Mouse (Mus musculus) bone marrow macrophage, adult 2 months (primary cell): ENCODE results near the gene Tacc2. TPM values are rescaled to one million over a fixed set of nuclear protein-coding genes. Genes with fewer than 3 reads are reported as not detected.
"Not testable (repeated sequence)": the region's sequence is repeated elsewhere in the genome, so short reads cannot be mapped to it uniquely, and the experiment has no call there.

ENCODE experiments used
- H3K27ac ChIP-seq: 2 replicates; pipeline ENCODE4 v1.5.1; 2012; ENCODE audit warnings: low read depth, low read length; ENCODE audit not compliant: insufficient read depth
- H3K4me1 ChIP-seq: 2 replicates; pipeline ENCODE4 v1.6.1; 2012; ENCODE audit warnings: low read length; ENCODE audit not compliant: control insufficient read depth, insufficient read depth
- H3K4me3 ChIP-seq: 2 replicates; pipeline ENCODE4 v1.5.1; 2012; ENCODE audit warnings: mild to moderate bottlenecking, low read length, moderate library complexity; ENCODE audit not compliant: insufficient read depth
- CTCF ChIP-seq: IDR thresholded peaks from 2 replicates; pipeline ENCODE4 v1.5.1; 2012; ENCODE audit warnings: low read depth, mild to moderate bottlenecking, low read length, moderate library complexity
- POLR2A ChIP-seq: IDR thresholded peaks from 2 replicates; pipeline ENCODE4 v1.6.1; 2012; ENCODE audit warnings: mild to moderate bottlenecking, low read depth, low read length, borderline replicate concordance
- polyA plus RNA-seq: library from polyadenylated mRNA; stranded (reverse); fragments of >200 nt; gene quantifications from 2 replicates; pipeline ENCODE4 v1.2.4, GENCODE M21; 2012; ENCODE audit not compliant: missing spikeins, insufficient read depth, insufficient read length

The Tacc2 gene
- polyA plus RNA-seq, 1 experiment = 2.9 TPM

DNA sequence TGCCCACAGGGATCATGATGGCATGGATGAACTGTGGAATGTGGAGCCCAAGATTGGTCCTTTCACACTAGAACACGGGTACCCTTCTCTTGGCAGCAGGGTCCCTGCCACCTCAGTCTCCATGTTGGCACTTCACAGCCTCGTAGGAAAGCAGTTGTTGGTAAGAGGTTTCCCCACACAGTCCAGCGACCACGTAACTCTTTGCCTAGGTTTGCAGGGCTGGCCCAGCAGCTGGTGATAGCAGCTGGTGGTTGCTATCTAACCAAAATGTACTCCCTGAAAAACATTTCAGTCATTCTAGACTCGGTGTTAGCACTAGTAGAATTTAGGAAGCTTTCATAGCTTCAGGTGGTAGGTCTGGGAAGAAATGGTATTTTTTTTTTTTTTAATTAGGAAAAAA, 81.9 kb downstream of the Tacc2 start:
- TF ChIP-seq POLR2A = no peak
- no peak for TF ChIP-seq CTCF
- H3K4me3 ChIP-seq = no peak overlapping the region
- peaks cover 32% of the 10 kb centered on the region for H3K4me1 ChIP-seq
- H3K27ac ChIP-seq = no peak overlapping the region

DNA sequence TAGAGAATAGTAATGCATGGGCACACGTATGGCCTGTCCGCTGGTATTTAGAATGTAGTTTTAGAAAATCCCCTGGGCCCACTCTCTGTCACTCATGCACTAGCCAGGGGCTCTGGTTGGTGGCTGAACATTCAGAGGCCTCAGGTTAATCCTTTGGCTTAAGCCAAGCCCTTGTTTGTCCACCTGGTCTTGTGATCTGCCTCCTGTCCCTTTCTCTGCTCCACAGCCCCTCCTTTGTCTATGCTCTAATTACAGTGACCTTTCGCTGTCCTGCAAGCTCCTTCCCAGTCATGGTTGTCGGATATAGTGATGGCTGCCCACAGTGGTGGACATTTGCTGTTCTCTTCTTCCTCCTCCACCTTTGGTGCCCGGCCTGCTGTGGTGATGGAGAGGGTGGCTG, 85.0 kb downstream of the Tacc2 start:
- Histone ChIP-seq H3K4me1 (peaks cover 27% of the 10 kb centered on the region), H3K27ac (no peak overlapping the region), H3K4me3 (no peak overlapping the region)
- TF ChIP-seq CTCF = no peak

DNA sequence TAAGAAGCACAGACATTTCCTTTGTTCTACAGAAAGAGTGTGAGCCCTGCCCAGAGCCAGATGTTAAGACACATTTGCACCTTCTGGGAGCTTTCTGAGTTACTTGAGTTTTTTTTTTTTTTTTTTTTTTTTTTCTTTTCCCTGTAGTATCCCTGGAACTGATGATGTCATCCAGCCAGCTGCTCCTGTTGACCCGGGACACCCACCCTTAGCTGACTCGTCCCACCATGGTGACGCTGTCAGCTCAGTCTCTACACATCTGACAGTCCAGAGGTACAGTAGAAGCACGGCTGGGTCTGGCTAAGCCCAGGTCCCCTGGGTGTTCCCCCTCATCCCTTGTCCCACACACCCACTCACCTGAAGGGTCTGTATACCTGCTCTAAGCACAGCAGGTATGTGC, 85.6 kb downstream of the Tacc2 start:
- peaks cover 23% of the 10 kb centered on the region for H3K4me1 ChIP-seq
- H3K27ac ChIP-seq = no peak overlapping the region
- H3K4me3 ChIP-seq = no peak overlapping the region
- TF ChIP-seq POLR2A (no peak), CTCF (no peak)

DNA sequence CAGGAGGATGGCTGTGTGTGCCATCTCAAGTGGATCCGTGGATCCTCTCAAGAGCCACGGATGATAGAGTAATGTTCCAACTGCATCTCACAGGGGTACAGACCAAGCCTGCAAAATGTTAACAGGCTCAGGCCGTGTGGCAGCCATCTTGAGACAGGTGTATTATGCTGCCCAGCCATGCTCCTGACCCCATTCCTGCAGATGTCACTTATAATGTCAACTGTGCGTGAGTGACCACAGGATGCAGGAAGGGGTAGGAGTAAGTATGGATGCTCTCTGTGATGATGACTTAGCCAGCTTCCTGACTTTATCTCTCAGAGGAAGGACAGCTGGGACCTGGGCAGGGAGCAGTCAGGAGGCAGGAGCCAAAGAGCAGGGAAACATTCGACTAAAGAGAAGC, 86.8 kb downstream of the Tacc2 start:
- Histone ChIP-seq H3K4me1 (peaks cover 18% of the 10 kb centered on the region), H3K4me3 (no peak overlapping the region), H3K27ac (no peak overlapping the region)
- no peak for TF ChIP-seq CTCF

DNA sequence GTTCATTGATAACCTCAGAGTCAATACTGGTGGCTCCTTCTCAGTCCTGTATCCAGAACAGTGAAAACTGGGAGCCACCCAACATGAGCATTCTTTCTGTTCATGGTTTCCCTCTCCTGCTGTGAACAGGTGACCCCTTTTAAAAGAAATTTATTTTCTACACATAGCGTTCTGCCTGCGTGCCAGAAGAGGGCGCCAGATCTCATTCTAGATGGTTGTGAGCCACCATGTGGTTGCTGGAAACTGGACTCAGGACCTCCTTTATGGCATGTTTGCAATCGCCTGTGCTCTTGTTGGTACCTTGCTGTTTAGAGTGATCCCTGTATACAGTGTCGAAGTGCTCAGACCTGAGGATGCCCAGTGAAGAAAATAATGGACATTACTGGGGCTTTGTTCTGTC, 87.4 kb downstream of the Tacc2 start:
- Histone ChIP-seq H3K27ac (no peak overlapping the region), H3K4me3 (no peak overlapping the region), H3K4me1 (peaks cover 23% of the 10 kb centered on the region)
- no peak for TF ChIP-seq POLR2A
- TF ChIP-seq CTCF = peak; percentile 14; the same call in 1 of the 2 replicates

DNA sequence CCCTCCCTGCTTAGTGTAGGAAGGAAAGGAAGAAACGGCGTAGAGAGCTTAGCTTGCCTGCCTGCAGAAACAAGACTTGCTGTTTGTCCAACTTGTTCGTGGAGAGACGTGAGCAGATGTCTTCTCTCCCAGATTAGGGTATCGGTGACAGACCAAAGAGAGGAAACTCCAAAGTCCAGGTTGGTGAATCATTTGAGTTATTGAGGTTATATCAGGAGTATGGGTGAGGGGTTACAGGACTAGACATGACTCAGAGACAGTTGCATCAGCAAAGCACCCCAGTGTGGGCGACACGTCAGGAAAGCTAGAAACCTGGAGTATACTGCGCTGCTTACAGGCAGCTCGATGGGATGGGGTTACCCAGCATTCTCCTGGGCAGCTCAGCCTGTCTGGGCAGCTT, 88.1 kb downstream of the Tacc2 start:
- no peak overlapping the region for H3K27ac ChIP-seq
- no peak for TF ChIP-seq POLR2A
- no peak for TF ChIP-seq CTCF

DNA sequence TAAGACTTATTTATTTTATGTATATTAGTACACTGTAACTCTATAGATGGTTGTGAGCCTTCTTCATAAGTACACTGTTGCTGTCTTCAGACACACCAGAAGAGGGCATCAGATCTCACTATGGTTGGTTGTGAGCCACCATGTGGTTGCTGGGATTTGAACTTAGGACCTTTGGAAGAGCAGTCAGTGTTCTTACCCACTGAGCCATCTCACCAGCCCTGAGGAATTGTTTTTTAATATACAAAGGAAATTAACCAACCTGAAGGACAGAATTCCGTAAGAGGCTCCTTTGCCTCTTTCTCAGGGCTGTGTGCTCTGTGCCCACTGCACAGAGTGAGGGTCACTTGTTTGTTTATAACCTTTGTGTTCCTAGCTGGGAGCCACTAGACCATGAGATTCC, 90.8 kb downstream of the Tacc2 start:
- H3K4me3 ChIP-seq, H3K27ac ChIP-seq: not testable (repeated sequence)
- H3K4me1 ChIP-seq = peaks cover 37% of the 10 kb centered on the region

More for the DNA sequence above, 88.1 kb downstream of the Tacc2 start:
- Histone ChIP-seq H3K4me3 (no peak overlapping the region), H3K4me1 (peaks cover 30% of the 10 kb centered on the region)

DNA sequence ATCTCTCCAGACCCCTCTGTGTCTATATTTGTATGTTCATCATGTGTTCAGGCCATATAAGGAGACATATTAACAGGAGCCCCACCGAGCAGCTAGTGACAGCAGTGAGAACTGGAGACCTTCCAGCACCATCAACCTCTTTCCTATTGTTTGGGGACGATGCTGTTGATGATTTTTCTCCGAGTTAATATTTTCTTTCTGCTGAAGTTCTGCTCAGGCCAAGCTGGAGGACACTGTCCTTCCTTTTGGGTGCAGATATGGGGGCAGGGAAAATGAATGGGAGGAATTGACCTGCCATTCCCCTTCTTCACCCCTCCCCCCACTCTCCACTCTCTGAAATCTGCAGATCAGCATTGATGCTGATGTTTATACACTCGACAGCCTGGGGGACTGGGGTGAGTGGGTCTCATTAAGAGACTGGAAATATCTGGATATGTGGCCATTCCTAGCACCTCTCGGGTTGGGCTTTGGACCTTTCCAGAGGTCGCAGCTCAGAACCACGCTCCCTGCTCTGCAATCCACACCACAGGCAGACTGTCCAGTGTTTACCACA, 91.6 kb downstream of the Tacc2 start:
- TF ChIP-seq POLR2A (no peak), CTCF (no peak)
- no peak overlapping the region for H3K4me3 ChIP-seq
- peaks cover 37% of the 10 kb centered on the region for H3K4me1 ChIP-seq
- H3K27ac ChIP-seq = peak overlapping the region; percentile 45

DNA sequence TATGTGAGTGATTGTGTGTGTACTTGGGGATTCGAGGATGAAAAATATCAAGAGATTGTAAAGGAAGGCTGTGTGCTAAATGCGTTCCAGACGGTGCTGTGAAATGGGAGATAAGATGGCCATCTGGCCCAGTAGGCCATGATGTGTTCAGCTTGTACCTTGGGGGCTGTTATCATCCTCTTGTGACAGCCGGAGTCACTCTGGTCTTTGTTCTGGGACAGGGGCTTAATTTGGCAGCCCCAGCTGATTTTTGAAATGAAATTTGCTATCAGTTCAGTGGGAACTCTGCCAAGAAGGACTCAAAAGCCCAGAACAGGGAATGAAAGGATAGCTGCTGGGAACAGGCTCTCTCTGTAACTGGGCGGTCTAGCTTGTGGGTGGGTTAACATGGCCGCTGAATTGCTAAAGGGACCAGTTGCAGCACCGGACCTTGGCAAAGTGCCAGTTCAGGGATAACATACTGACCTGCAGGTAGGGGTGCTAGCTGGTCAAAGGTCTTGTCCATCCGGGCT, 92.2 kb downstream of the Tacc2 start:
- peaks cover 37% of the 10 kb centered on the region for H3K4me1 ChIP-seq
- TF ChIP-seq POLR2A (no peak), CTCF (no peak)
- no peak overlapping the region for H3K4me3 ChIP-seq
- no peak overlapping the region for H3K27ac ChIP-seq

DNA sequence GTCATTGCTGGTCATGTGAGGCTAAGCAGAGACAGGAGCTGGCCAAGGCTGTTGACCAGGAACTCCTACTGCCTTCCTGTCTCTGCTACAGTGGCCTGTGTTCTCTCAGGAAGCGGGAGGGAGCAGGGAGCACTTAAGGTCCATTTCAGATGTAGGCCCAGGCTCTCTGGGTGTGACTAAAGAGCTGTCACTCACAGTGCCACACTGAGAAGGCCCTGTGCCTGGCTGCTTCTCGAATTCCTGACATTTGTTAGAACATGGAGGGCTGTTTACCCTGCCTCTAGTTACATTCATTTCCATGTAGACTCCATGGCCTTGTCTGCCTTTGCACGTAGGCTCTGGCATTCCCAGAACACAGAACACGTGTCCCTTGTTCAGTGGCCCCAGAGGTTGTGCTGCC, 93.1 kb downstream of the Tacc2 start:
- H3K4me3 ChIP-seq = no peak overlapping the region
- TF ChIP-seq CTCF (no peak), POLR2A (no peak)
- H3K4me1 ChIP-seq = peaks cover 37% of the 10 kb centered on the region
- H3K27ac ChIP-seq = no peak overlapping the region

DNA sequence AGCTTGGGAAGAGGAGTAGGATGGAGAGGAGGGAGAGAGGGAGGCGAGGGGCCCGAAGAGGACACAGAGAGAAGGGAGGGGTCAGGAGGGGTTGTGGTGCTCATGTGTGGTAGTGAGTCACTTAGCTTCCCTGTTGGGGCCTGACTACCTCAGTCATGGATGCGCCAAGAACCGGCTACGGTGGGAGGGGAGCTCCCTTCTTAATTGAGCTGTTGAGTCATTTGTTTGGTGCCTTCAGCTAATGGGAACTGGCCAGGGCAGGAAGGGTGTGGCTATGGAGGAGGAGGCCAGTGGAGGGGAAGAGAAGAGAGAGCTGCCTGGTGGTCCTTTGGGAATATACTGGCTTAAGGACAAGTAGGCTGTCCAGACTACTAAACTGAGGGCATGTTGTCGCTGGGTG, 94.1 kb downstream of the Tacc2 start:
- Histone ChIP-seq H3K27ac (no peak overlapping the region), H3K4me1 (peaks cover 37% of the 10 kb centered on the region), H3K4me3 (no peak overlapping the region)
- TF ChIP-seq POLR2A (no peak), CTCF (no peak)
